Mouse (Mus musculus) brain, embryonic 14.5 days (tissue): Measurements from ENCODE around the gene Btbd11.

Experiments
- CTCF ChIP-seq: fragments of 200-500 bp; IDR thresholded peaks from 2 replicates; pipeline ENCODE4 v1.5.1; 2012; ENCODE audit warnings: inconsistent platforms, mild to moderate bottlenecking, moderate library complexity, borderline replicate concordance; ENCODE audit not compliant: insufficient read depth, insufficient read length; ENCODE audit errors: extremely low read depth
- POLR2A ChIP-seq: fragments of 200-500 bp; IDR thresholded peaks from 2 replicates; pipeline ENCODE4 v1.6.1; 2012; ENCODE audit warnings: mild to moderate bottlenecking, inconsistent platforms, borderline replicate concordance; ENCODE audit not compliant: poor library complexity, insufficient read depth, insufficient read length, severe bottlenecking; ENCODE audit errors: extremely low read depth

GRCm38 (mm10) chr10:85473265-85473664 lies 86.7 kb downstream of the Btbd11 start:
- TF ChIP-seq POLR2A, result no peak
- no peak for TF ChIP-seq CTCF
